Mouse (Mus musculus): ENCODE measurements around the gene Sema6c.

- TF ChIP-seq GATA1 (IDR thresholded peaks at IDR 0.05; ENCODE audit: low read length), result no peak
- TF ChIP-seq TAL1 (IDR thresholded peaks at IDR 0.05; ENCODE audit: low read length), result no peak
Observed at GRCm38 (mm10) chr3:95140795-95141194, 19.5 kb upstream of the Sema6c start.
